Mouse (Mus musculus): ENCODE results near the gene Crmp1. TPM values are rescaled to one million over a fixed set of nuclear protein-coding genes. Genes with fewer than 3 reads are reported as not detected.
A peak's percentile ranks its signal among the peaks of the same experiment; 100 is the strongest.

The Crmp1 gene
- under 1 TPM; 0.65 to 0.69 TPM for total RNA-seq (2021)

- intact Hi-C loops (cut with DNase I) = no loop called here
- DNase-seq = no peak
These were observed at the start of gene Crmp1 for GRCm38 (mm10) chr5:37241651-37242151. Crmp1 (plus strand) TSS chr5:37241940.

GRCm38 (mm10) chr5:37196196-37196595 lies 45.5 kb upstream of the Crmp1 start:
- intact Hi-C loops (cut with DNase I) = no loop called here
- DNase-seq = no peak

- intact Hi-C loops (cut with DNase I) = no loop called here
- DNase-seq = no peak
These were observed 45.0 kb upstream of the Crmp1 start for GRCm38 (mm10) chr5:37196666-37197250.

- DNase-seq = no peak
- intact Hi-C loops (cut with DNase I) = no loop called here
These were observed 44.3 kb upstream of the Crmp1 start for GRCm38 (mm10) chr5:37197423-37197822.

GRCm38 (mm10) chr5:37198011-37198688 lies 43.6 kb upstream of the Crmp1 start:
- no peak for DNase-seq
- intact Hi-C loops (cut with DNase I) = no loop called here

- intact Hi-C loops (cut with DNase I) = no loop called here
- no peak for DNase-seq
These were observed 39.5 kb upstream of the Crmp1 start for GRCm38 (mm10) chr5:37202285-37202684.

- intact Hi-C loops (cut with DNase I) = no loop called here
- DNase-seq = no peak
These were observed 36.9 kb upstream of the Crmp1 start for GRCm38 (mm10) chr5:37204886-37205285.

- intact Hi-C loops (cut with DNase I) = no loop called here
- DNase-seq = no peak
These were observed 36.3 kb upstream of the Crmp1 start for GRCm38 (mm10) chr5:37205420-37205819.

GRCm38 (mm10) chr5:37206364-37206763 lies 35.4 kb upstream of the Crmp1 start:
- DNase-seq = no peak

GRCm38 (mm10) chr5:37212938-37213708 lies 28.6 kb upstream of the Crmp1 start:
- intact Hi-C loops (cut with DNase I) = no loop called here
- DNase-seq = no peak

More at GRCm38 (mm10) chr5:37206364-37206763, 35.4 kb upstream of the Crmp1 start:
- intact Hi-C loops (cut with DNase I) = no loop called here

GRCm38 (mm10) chr5:37213709-37214103 lies 28.0 kb upstream of the Crmp1 start:
- intact Hi-C loops (cut with DNase I) = no loop called here
- no peak for DNase-seq

GRCm38 (mm10) chr5:37214614-37215013 lies 27.1 kb upstream of the Crmp1 start:
- intact Hi-C loops (cut with DNase I) = no loop called here
- DNase-seq = no peak

GRCm38 (mm10) chr5:37215276-37215675 lies 26.5 kb upstream of the Crmp1 start:
- intact Hi-C loops (cut with DNase I) = no loop called here
- no peak for DNase-seq

- intact Hi-C loops (cut with DNase I) = no loop called here
- DNase-seq = no peak
These were observed 22.1 kb upstream of the Crmp1 start for GRCm38 (mm10) chr5:37219615-37220014.

GRCm38 (mm10) chr5:37220575-37220974 lies 21.2 kb upstream of the Crmp1 start:
- no peak for DNase-seq
- intact Hi-C loops (cut with DNase I) = no loop called here

- DNase-seq = no peak
- intact Hi-C loops (cut with DNase I) = no loop called here
These were observed 20.2 kb upstream of the Crmp1 start for GRCm38 (mm10) chr5:37221563-37221962.

- no peak for DNase-seq
- intact Hi-C loops (cut with DNase I) = no loop called here
These were observed 19.4 kb upstream of the Crmp1 start for GRCm38 (mm10) chr5:37222316-37222715.

- intact Hi-C loops (cut with DNase I) = no loop called here
- DNase-seq = no peak
These were observed 16.0 kb upstream of the Crmp1 start for GRCm38 (mm10) chr5:37225708-37226107.

- intact Hi-C loops (cut with DNase I) = no loop called here
These were observed 13.6 kb upstream of the Crmp1 start for GRCm38 (mm10) chr5:37227956-37228680.

GRCm38 (mm10) chr5:37228894-37229293 lies 12.8 kb upstream of the Crmp1 start:
- no peak for DNase-seq
- intact Hi-C loops (cut with DNase I) = no loop called here

More at GRCm38 (mm10) chr5:37227956-37228680, 13.6 kb upstream of the Crmp1 start:
- peak in 1 of 2 experiments; percentile 11 for DNase-seq
